Mouse (Mus musculus): ENCODE results near the gene AC134908.4.

GRCm38 (mm10) chr17:25792615-25793014 lies 2.8 kb downstream of the AC134908.4 start, which contains the start of gene Fam173a:
- TF ChIP-seq POLR2A (IDR thresholded peaks at IDR 0.05; ENCODE audit: low read depth, low read length) (no peak), CTCF (conservative IDR thresholded peaks at IDR 0.05; ENCODE audit: insufficient read depth, insufficient read length, low read depth, low read length) (no peak)

Measured in kidney, adult 2 months (tissue).